In the genomic region with DNA sequence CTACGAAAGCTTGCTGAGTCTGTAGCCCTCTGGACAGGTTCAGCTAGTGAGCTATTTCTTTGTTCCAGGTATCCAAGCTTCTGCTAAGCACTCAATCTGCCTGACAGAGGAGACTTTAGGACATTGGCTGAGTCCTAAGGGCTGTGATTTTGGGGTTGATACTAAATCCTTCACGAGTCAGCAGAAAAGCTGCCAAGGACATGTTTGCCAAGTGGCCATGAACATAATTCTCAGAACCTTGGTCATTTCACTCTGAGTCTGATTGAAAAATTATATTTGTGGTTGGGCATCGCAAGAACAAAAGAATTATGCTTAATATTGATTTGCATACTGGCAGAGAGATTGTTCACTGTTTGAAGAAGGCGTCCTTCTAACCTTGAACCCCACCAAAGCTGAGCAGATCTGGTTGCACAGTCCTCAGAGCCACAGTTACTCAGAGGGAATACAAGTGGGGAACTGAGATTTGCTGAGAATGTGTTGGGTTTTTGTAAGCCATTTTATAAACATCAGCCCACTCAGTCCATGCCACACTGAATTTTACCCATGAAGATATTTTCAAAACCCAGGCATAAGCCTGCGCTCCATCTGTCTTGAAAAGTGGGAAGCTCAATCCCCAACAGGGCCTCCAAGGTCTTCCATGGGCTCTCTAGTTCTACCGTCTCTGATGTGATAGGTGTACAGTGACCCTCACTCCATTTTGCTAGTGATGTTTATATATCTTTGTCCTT, we compare ENCODE assay signal across 26 mouse cellular contexts. TPM values are rescaled to one million over a fixed set of nuclear protein-coding genes. Genes with fewer than 3 reads are reported as not detected.
A peak's percentile ranks its signal among the peaks of the same experiment; 100 is the strongest.
DNase-seq lines count a peak whose midpoint lies in the region; ATAC-seq and TF ChIP-seq lines count a peak whose summit lies in the region.
"Had no signal": no experiment of that assay in that cellular context is flagged by ENCODE, and none has a peak within 500 bp of the region (broad histone marks: within the 10 kb centered on the region; RNA-seq: fewer than 3 reads in every experiment).

No protein-coding gene starts in this region.

- H3K4me2 ChIP-seq in stomach, postnatal 0 days (replicated peaks; ENCODE audit: low read depth), result no peak overlapping the region
- H3K4me2 ChIP-seq: forebrain, embryonic 12.5 days; heart, embryonic 11.5 days; liver, embryonic 13.5 days; neural tube, embryonic 12.5 days; stomach, embryonic 15.5 days had no signal

- no peaks in the 10 kb centered on the region for H3K36me3 ChIP-seq in stomach, postnatal 0 days (ENCODE audit: control insufficient read depth, insufficient read depth, low read length)
- H3K36me3 ChIP-seq: embryonic facial prominence, embryonic 10.5 days; forebrain, embryonic 12.5 days; hindbrain, embryonic 10.5 days; liver, embryonic 13.5 days; neural tube, embryonic 12.5 days; stomach, embryonic 15.5 days had no signal

- TF ChIP-seq EP300 in stomach, postnatal 0 days (optimal IDR thresholded peaks at IDR 0.05), result no peak

- no peaks in the 10 kb centered on the region for H3K4me1 ChIP-seq in stomach, postnatal 0 days (replicated peaks; ENCODE audit: control insufficient read depth, insufficient read depth)
- H3K4me1 ChIP-seq: forebrain, embryonic 12.5 days; liver, embryonic 13.5 days; megakaryocyte, embryonic 14.5 days; neural tube, embryonic 12.5 days; stomach, embryonic 15.5 days had no signal

- peak; percentile 26 for DNase-seq in gastrocnemius, adult 2 months
- no peak for DNase-seq in gastrocnemius, postnatal 25 days
- no peak for DNase-seq in left cerebral cortex, adult 2 months (ENCODE audit: extremely low spot score in 1 of 2, low spot score in 2 of 2)
- no peak for DNase-seq in left cerebral cortex, postnatal 14 days (ENCODE audit: low spot score in 2 of 2)
- peak; percentile 18 for DNase-seq in adipocyte (ENCODE audit: low spot score)
- peak; percentile 70 for DNase-seq in brain, adult 2 months (ENCODE audit: low read depth, low spot score)
- DNase-seq in stomach, postnatal 0 days (ENCODE audit: low spot score), result no peak
- DNase-seq: B cell, adult 2 months; cerebellum, adult 9-10 months; kidney, postnatal 4 days; liver, embryonic 13.5 days; lung, adult 2 months; midbrain, embryonic 14.5 days; thymus, adult 18-20 months had no signal

- 75% methylated on average over 6 of the region's 6 CpGs for WGBS in stomach, postnatal 0 days

- H3K9ac ChIP-seq in stomach, postnatal 0 days (ENCODE audit: low read length), result no peak overlapping the region
- H3K9ac ChIP-seq: forebrain, embryonic 12.5 days; liver, embryonic 13.5 days; neural tube, embryonic 12.5 days; stomach, embryonic 15.5 days had no signal

- TF ChIP-seq CTCF in gastrocnemius, adult 2 months (IDR thresholded peaks at IDR 0.05), result no peak
- TF ChIP-seq CTCF in left cerebral cortex, adult 2 months (IDR thresholded peaks at IDR 0.05), result no peak
- TF ChIP-seq CTCF in stomach, postnatal 0 days (IDR thresholded peaks at IDR 0.05; ENCODE audit: low read depth), result no peak

- H3K27me3 ChIP-seq in stomach, postnatal 0 days (ENCODE audit: control insufficient read depth, insufficient read depth, low read length), result no peaks in the 10 kb centered on the region
- H3K27me3 ChIP-seq: CH12.LX; forebrain, embryonic 12.5 days; liver, embryonic 13.5 days; neural tube, embryonic 12.5 days; stomach, embryonic 15.5 days had no signal

- H3K27ac ChIP-seq in gastrocnemius, adult 2 months, result no peak overlapping the region; the same call in 1 of the 2 replicates
- H3K27ac ChIP-seq in left cerebral cortex, adult 2 months, result peak overlapping the region; percentile 19; the same call in 1 of the 2 replicates
- H3K27ac ChIP-seq in stomach, postnatal 0 days (replicated peaks), result no peak overlapping the region
- H3K27ac ChIP-seq: embryonic facial prominence, embryonic 10.5 days; forebrain, embryonic 12.5 days; hindbrain, embryonic 10.5 days; hindbrain, postnatal 0 days; liver, embryonic 13.5 days; neural tube, embryonic 12.5 days; stomach, embryonic 15.5 days had no signal

- no peaks in the 10 kb centered on the region for H3K9me3 ChIP-seq in stomach, postnatal 0 days (ENCODE audit: control insufficient read depth, low read length)
- H3K9me3 ChIP-seq: embryonic facial prominence, embryonic 10.5 days; forebrain, embryonic 12.5 days; hindbrain, embryonic 10.5 days; liver, embryonic 13.5 days; megakaryocyte, embryonic 14.5 days; neural tube, embryonic 12.5 days; stomach, embryonic 15.5 days had no signal

- intact Hi-C loops in gastrocnemius, adult 2 months (cut with DNase I), result no loop called here
- intact Hi-C loops in left cerebral cortex, adult 2 months (cut with DNase I), result loop anchor here (5.0 kb wide), 1 partner anchor 109 kb away; no protein-coding TSS in a partner anchor
- intact Hi-C loops in left cerebral cortex, postnatal 14 days (cut with DNase I), result loop anchor here (10.0 kb wide), 1 partner anchor 164 kb away; no protein-coding TSS in a partner anchor

- no peak overlapping the region for H3K4me3 ChIP-seq in gastrocnemius, adult 2 months
- no peak overlapping the region for H3K4me3 ChIP-seq in left cerebral cortex, adult 2 months
- no peak overlapping the region for H3K4me3 ChIP-seq in stomach, postnatal 0 days (ENCODE audit: low read depth, low read length)
- H3K4me3 ChIP-seq: embryonic facial prominence, embryonic 10.5 days; forebrain, embryonic 12.5 days; hindbrain, embryonic 10.5 days; liver, embryonic 13.5 days; megakaryocyte, embryonic 14.5 days; neural tube, embryonic 12.5 days; stomach, embryonic 15.5 days had no signal

- ATAC-seq in stomach, postnatal 0 days (ENCODE audit: low FRiP score, low TSS enrichment), result no peak
- ATAC-seq: hindbrain, postnatal 0 days; intestine, embryonic 16.5 days had no signal

RNA-seq across cellular contexts. Expression of gene Me3, which starts 39.1 kb away (rescaled TPM):
- 100 to 1,000 TPM; 117 to 126 TPM for total RNA-seq in gastrocnemius, adult 2 months (2021)
- 100 to 1,000 TPM; 106 TPM for total RNA-seq in gastrocnemius, postnatal 25 days (2021)
- total RNA-seq in left cerebral cortex, adult 2 months (2021), result 100 to 1,000 TPM in 1 of 2 experiments, 10 to 100 TPM in 1; 94.9 to 100 TPM
- total RNA-seq in left cerebral cortex, postnatal 14 days (2021), result 10 to 100 TPM; 80.8 to 94.6 TPM
- polyA plus RNA-seq in stomach, postnatal 0 days (2015; fragmentation: Nextera tagmentation; extraction: Ambion mirVana), result 4.8 and 5.9 TPM in 2 replicates
- total RNA-seq: CH12.LX; granulocyte monocyte progenitor cell, adult 5-6 weeks; MEL had no signal

Comparison
In these comparisons a context has a peak if more than half of its experiments do, and no peak if none do; other contexts are left out.
1. DNase-seq: peak in gastrocnemius, adult 2 months (single experiment), adipocyte (single experiment) and brain, adult 2 months (single experiment); none in gastrocnemius, postnatal 25 days (single experiment), left cerebral cortex, adult 2 months (0 of 2), left cerebral cortex, postnatal 14 days (0 of 2) and stomach, postnatal 0 days (single experiment).